Mouse (Mus musculus): Measurements from ENCODE around the gene Dusp5. TPM values are rescaled to one million over a fixed set of nuclear protein-coding genes. Genes with fewer than 3 reads are reported as not detected.

Gene Dusp5
- polyA plus RNA-seq, 1 experiment from 2014 or later = 7.4 TPM

DNA sequence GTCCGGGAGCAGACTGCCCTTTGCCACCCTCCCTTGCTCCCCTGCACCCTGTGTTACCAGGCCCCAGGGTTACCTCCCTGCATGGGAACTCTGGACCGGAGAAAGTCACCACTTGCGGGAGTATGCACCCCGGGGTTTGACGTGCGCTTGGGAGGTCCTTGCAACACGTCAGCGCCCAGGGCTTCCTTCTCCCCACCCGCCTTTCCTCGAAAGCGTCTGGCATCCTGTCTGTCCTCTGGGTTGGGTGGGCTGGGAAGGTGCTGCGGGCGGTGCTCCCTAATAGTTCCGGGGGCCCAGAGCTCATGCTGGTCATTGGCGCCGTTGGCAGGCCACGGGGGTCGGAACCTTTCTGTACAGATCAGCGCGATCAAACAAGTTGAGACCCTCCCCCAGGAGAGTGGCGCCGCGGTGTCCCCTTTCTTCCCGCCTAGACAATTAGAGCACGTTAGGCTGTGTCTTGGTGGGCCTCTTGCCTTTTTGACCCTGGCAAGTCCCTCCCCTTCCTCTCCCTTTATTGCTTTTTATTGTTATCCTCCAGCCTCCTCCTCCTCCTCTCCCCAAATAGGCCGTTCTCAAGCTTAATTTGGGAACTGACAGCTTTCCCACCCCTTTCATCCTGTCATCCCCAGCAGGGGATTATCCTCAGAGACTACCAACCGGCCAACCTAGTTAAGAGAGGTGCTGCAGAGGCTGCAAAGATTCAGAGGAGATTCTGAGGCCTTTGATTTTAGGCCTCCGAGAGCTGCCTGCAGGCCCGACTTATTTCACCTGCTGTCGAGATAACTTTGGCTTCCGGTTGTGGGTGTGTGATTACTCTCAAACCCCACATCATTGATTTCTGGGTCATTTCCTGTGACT is 1.0 kb downstream of the Dusp5 start:
- ATAC-seq (ENCODE audit: insufficient number of reproducible peaks, insufficient read depth, low FRiP score, low read depth) = peak; percentile 11; the same call in 1 of the 2 replicates
- Histone ChIP-seq H3K36me3 (ENCODE audit: control insufficient read depth, insufficient read depth, low read length) (peaks cover 15% of the 10 kb centered on the region), H3K4me1 (ENCODE audit: control insufficient read depth in 2 of 2, insufficient read depth in 2 of 2, low read length in 2 of 2) (peaks cover 29% of the 10 kb centered on the region in 2 experiments), H3K4me3 (ENCODE audit: control insufficient read depth in 1 of 2, insufficient read depth in 1 of 2, low read depth in 1 of 2, low read length in 2 of 2) (peak overlapping the region; percentile 73 to 89), H3K27me3 (ENCODE audit: control insufficient read depth, insufficient read depth, low read length) (no peaks in the 10 kb centered on the region), H3K9me3 (ENCODE audit: control insufficient read depth, low read length) (no peaks in the 10 kb centered on the region), H3K4me2 (ENCODE audit: low read length) (peak overlapping the region; percentile 95), H3K9ac (ENCODE audit: low read length) (peak overlapping the region; percentile 87), H3K27ac (replicated peaks in 1 of 2; ENCODE audit: control insufficient read depth in 1 of 2, insufficient read depth in 1 of 2, low read depth in 2 of 2, low read length in 2 of 2) (peak overlapping the region in 1 of 2 experiments; percentile 84; a peak in 2 of 4 replicates)
- WGBS = 6% methylated on average over 31 of the region's 31 CpGs

DNA sequence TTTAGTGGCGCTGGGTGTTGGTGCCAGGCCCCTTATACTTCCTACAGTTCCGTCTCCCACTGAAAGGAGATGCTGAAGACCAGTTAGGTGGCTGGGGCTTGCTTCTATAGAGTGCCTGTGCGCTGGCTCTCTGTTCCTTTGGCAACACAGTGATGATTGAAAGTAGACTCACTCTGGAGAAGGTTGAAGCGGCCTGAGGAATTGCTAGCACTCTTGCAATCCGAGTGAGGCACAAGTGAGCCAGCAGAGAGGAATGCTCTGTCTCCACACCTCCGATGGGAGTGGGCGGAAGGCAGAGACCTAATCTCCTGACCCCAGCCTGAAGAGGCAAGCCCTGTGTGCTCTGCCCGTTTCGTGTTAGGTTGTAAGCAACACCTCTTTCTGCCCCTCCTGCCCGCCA is 2.5 kb downstream of the Dusp5 start:
- peak overlapping the region; percentile 49 for H3K9ac ChIP-seq (ENCODE audit: low read length)
- peak overlapping the region; percentile 95 for H3K4me2 ChIP-seq (ENCODE audit: low read length)
- 28% methylated on average over 10 of the region's 10 CpGs for WGBS
- H3K27ac ChIP-seq (replicated peaks in 1 of 2; ENCODE audit: control insufficient read depth in 1 of 2, insufficient read depth in 1 of 2, low read depth in 2 of 2, low read length in 2 of 2) = peak overlapping the region in 1 of 2 experiments; percentile 30; a peak in 2 of 4 replicates
- H3K36me3 ChIP-seq (ENCODE audit: control insufficient read depth, insufficient read depth, low read length) = peaks cover 24% of the 10 kb centered on the region
- no peaks in the 10 kb centered on the region for H3K27me3 ChIP-seq (ENCODE audit: control insufficient read depth, insufficient read depth, low read length)
- H3K4me3 ChIP-seq (ENCODE audit: control insufficient read depth in 1 of 2, insufficient read depth in 1 of 2, low read depth in 1 of 2, low read length in 2 of 2) = no peak overlapping the region
- no peak for ATAC-seq (ENCODE audit: insufficient number of reproducible peaks, insufficient read depth, low FRiP score, low read depth)
- peaks cover 29% of the 10 kb centered on the region in 2 experiments for H3K4me1 ChIP-seq (ENCODE audit: control insufficient read depth in 2 of 2, insufficient read depth in 2 of 2, low read length in 2 of 2)
- no peaks in the 10 kb centered on the region for H3K9me3 ChIP-seq (ENCODE audit: control insufficient read depth, low read length)

DNA sequence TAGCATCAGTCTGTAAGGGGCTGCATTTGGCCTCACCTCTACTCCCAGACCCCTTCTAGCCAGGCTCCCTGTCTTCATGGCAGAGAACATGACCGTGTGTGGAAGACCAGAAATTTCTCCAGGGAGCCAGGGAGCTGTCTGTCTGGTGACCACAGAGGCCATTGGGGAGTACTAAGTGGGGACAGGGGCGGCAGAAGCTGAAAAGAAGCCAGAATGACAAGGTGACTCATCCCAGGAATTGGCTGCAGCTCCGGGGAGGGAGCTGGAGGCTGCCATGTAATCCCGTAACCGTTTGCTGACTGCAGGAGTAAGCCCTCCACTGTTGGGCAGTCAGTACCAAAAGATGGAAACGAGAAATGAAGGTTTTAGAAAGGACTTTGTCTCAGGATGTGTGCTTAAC is 3.1 kb downstream of the Dusp5 start:
- Histone ChIP-seq H3K27ac (replicated peaks in 1 of 2; ENCODE audit: control insufficient read depth in 1 of 2, insufficient read depth in 1 of 2, low read depth in 2 of 2, low read length in 2 of 2) (peak overlapping the region in 1 of 2 experiments; percentile 30; a peak in 2 of 4 replicates), H3K4me2 (ENCODE audit: low read length) (peak overlapping the region; percentile 95)
- 16% methylated on average over 6 of the region's 6 CpGs for WGBS

DNA sequence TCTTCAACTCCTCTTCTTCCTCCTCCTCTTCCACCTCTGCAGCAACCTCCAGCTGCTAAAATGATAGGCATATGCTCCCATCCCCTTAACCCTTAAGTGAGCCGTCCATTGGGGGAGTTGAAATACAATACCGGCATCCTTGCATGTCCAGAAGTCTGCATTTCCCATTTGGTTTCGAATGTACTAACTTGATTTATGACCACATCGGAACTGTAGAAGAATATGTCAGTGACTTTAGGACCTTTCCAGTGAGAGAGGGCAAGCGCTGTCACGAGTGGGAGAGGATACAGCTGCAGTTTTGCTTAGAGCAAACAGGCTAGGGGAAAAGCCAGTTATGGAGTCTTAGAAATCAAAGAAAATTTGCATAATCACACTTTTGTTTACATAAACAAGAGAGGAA is 3.8 kb downstream of the Dusp5 start:
- WGBS = 73% methylated on average over 6 of the region's 6 CpGs
- no peaks in the 10 kb centered on the region for H3K9me3 ChIP-seq (ENCODE audit: control insufficient read depth, low read length)
- no peak overlapping the region for H3K27ac ChIP-seq (replicated peaks in 1 of 2; ENCODE audit: control insufficient read depth in 1 of 2, insufficient read depth in 1 of 2, low read depth in 2 of 2, low read length in 2 of 2)
- no peak for ATAC-seq (ENCODE audit: insufficient number of reproducible peaks, insufficient read depth, low FRiP score, low read depth)
- no peak overlapping the region for H3K9ac ChIP-seq (ENCODE audit: low read length)
- no peak overlapping the region for H3K4me3 ChIP-seq (ENCODE audit: control insufficient read depth in 1 of 2, insufficient read depth in 1 of 2, low read depth in 1 of 2, low read length in 2 of 2)
- H3K27me3 ChIP-seq (ENCODE audit: control insufficient read depth, insufficient read depth, low read length) = no peaks in the 10 kb centered on the region
- H3K4me2 ChIP-seq (ENCODE audit: low read length) = peak overlapping the region; percentile 95
- H3K36me3 ChIP-seq (ENCODE audit: control insufficient read depth, insufficient read depth, low read length) = peaks cover 33% of the 10 kb centered on the region
- H3K4me1 ChIP-seq (ENCODE audit: control insufficient read depth in 2 of 2, insufficient read depth in 2 of 2, low read length in 2 of 2) = peaks cover 29% of the 10 kb centered on the region in 2 experiments

More for the DNA sequence above, 3.1 kb downstream of the Dusp5 start:
- Histone ChIP-seq H3K4me3 (ENCODE audit: control insufficient read depth in 1 of 2, insufficient read depth in 1 of 2, low read depth in 1 of 2, low read length in 2 of 2) (no peak overlapping the region), H3K4me1 (ENCODE audit: control insufficient read depth in 2 of 2, insufficient read depth in 2 of 2, low read length in 2 of 2) (peaks cover 29% of the 10 kb centered on the region in 2 experiments), H3K36me3 (ENCODE audit: control insufficient read depth, insufficient read depth, low read length) (peaks cover 28% of the 10 kb centered on the region), H3K9ac (ENCODE audit: low read length) (no peak overlapping the region), H3K9me3 (ENCODE audit: control insufficient read depth, low read length) (no peaks in the 10 kb centered on the region), H3K27me3 (ENCODE audit: control insufficient read depth, insufficient read depth, low read length) (no peaks in the 10 kb centered on the region)
- ATAC-seq (ENCODE audit: insufficient number of reproducible peaks, insufficient read depth, low FRiP score, low read depth) = no peak

DNA sequence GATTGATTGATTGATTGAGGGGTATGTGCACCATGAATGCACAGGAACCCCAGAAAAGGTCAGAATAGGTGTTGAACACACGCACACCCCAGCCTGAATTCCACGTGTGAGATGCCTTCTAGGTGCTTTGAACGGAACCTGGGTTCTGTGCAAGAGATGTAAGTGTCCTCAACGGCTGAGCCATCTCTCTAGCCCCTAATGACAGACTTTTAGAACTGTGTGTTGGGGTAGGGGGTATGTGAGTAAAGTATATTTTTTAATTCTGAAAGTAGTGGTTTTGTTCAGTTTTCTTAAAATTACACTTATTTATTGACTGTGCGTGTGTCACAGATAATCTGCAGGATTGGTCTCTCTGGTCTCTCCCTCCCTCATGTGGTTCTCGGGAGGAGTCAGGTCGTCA is 4.3 kb downstream of the Dusp5 start:
- H3K4me3 ChIP-seq (ENCODE audit: control insufficient read depth in 1 of 2, insufficient read depth in 1 of 2, low read depth in 1 of 2, low read length in 2 of 2) = no peak overlapping the region
- 83% methylated on average over 7 of the region's 7 CpGs for WGBS
- H3K27me3 ChIP-seq (ENCODE audit: control insufficient read depth, insufficient read depth, low read length) = no peaks in the 10 kb centered on the region
- no peak overlapping the region for H3K27ac ChIP-seq (replicated peaks in 1 of 2; ENCODE audit: control insufficient read depth in 1 of 2, insufficient read depth in 1 of 2, low read depth in 2 of 2, low read length in 2 of 2)
- H3K4me1 ChIP-seq (ENCODE audit: control insufficient read depth in 2 of 2, insufficient read depth in 2 of 2, low read length in 2 of 2) = peaks cover 26 to 27% of the 10 kb centered on the region in 2 experiments
- no peak for ATAC-seq (ENCODE audit: insufficient number of reproducible peaks, insufficient read depth, low FRiP score, low read depth)
- peaks cover 38% of the 10 kb centered on the region for H3K36me3 ChIP-seq (ENCODE audit: control insufficient read depth, insufficient read depth, low read length)
- no peak overlapping the region for H3K4me2 ChIP-seq (ENCODE audit: low read length)
- H3K9ac ChIP-seq (ENCODE audit: low read length) = no peak overlapping the region
- no peaks in the 10 kb centered on the region for H3K9me3 ChIP-seq (ENCODE audit: control insufficient read depth, low read length)

DNA sequence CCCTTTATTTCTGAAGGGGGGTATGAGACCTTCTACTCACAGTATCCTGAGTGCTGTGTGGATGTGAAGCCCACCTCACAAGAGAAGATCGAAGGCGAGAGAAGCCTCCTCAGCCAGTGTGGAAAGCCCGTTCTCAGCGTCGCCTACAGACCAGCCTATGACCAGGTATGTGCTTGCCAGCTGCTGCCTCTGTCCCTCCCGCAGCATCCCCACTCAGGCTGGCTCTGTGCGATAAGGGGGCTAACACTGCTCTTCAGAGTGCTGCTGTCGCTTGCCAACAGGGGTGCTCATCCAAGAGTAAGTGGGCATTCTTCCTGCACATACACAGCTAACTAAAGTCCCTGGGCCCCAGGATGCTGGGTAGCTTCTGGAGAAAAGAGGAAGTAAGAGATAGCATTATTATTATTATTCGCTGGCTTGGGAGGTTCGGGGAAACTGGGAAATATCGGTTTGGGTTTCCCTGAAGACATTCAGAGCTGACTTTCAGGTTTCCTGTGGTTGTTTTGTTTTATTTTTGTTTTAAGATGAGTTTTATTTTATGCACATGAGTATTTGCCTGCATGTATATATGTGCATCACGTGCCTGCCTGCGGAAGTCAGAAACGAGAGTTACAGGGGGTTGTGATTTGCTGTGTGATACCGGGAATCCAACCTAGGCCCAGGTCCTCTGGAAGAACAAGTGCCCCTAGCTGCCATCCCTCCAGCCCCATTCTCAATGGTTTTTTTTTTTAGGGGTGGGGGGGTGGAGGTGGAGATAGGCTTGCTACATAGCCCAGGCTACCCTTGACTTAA is 5.1 kb downstream of the Dusp5 start:
- no peak overlapping the region for H3K4me2 ChIP-seq (ENCODE audit: low read length)
- no peak for ATAC-seq (ENCODE audit: insufficient number of reproducible peaks, insufficient read depth, low FRiP score, low read depth)
- H3K36me3 ChIP-seq (ENCODE audit: control insufficient read depth, insufficient read depth, low read length) = peaks cover 46% of the 10 kb centered on the region
- no peak overlapping the region for H3K27ac ChIP-seq (replicated peaks in 1 of 2; ENCODE audit: control insufficient read depth in 1 of 2, insufficient read depth in 1 of 2, low read depth in 2 of 2, low read length in 2 of 2)
- 84% methylated on average over 15 of the region's 15 CpGs for WGBS
- H3K9ac ChIP-seq (ENCODE audit: low read length) = no peak overlapping the region
- no peak overlapping the region for H3K4me3 ChIP-seq (ENCODE audit: control insufficient read depth in 1 of 2, insufficient read depth in 1 of 2, low read depth in 1 of 2, low read length in 2 of 2)
- no peaks in the 10 kb centered on the region for H3K9me3 ChIP-seq (ENCODE audit: control insufficient read depth, low read length)
- no peaks in the 10 kb centered on the region for H3K27me3 ChIP-seq (ENCODE audit: control insufficient read depth, insufficient read depth, low read length)
- H3K4me1 ChIP-seq (ENCODE audit: control insufficient read depth in 2 of 2, insufficient read depth in 2 of 2, low read length in 2 of 2) = peaks cover 28 to 30% of the 10 kb centered on the region in 2 experiments

DNA sequence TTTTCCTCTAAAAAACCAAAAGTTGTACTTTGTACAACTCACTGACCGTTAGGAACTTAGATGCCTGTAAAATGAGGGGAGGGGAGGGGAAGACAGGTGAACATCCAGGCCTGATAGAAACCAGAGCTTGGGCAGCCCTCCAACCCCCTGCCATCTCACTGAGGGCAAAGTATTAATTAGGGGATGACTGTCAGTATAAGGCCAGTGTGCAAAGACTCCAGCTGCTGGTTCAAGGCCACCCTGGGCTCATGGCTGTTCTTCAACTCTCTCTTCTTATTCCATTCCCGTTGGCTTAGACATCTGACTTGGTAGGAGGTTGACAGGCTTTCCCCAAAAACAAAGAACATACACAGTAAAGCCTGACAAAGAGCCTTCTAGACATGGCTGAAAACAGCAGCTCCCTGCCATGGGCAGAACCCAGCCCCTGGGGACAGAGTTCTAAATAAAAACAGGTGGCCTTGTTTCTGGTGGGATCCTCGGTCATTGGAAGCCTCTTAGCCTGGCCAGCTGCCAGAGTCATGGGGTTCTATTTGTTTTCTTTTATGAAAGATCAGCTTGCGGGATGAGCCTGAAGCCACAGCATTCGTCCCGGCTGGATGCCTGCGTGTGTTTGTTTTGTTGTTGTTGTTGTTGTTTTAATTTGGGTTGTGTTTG is 6.0 kb downstream of the Dusp5 start:
- H3K4me2 ChIP-seq (ENCODE audit: low read length) = no peak overlapping the region
- H3K9ac ChIP-seq (ENCODE audit: low read length) = no peak overlapping the region
- H3K27me3 ChIP-seq (ENCODE audit: control insufficient read depth, insufficient read depth, low read length) = no peaks in the 10 kb centered on the region
- no peak overlapping the region for H3K27ac ChIP-seq (replicated peaks in 1 of 2; ENCODE audit: control insufficient read depth in 1 of 2, insufficient read depth in 1 of 2, low read depth in 2 of 2, low read length in 2 of 2)
- no peaks in the 10 kb centered on the region for H3K9me3 ChIP-seq (ENCODE audit: control insufficient read depth, low read length)
- H3K36me3 ChIP-seq (ENCODE audit: control insufficient read depth, insufficient read depth, low read length) = peaks cover 51% of the 10 kb centered on the region
- no peak overlapping the region for H3K4me3 ChIP-seq (ENCODE audit: control insufficient read depth in 1 of 2, insufficient read depth in 1 of 2, low read depth in 1 of 2, low read length in 2 of 2)
- 75% methylated on average over 7 of the region's 7 CpGs for WGBS
- H3K4me1 ChIP-seq (ENCODE audit: control insufficient read depth in 2 of 2, insufficient read depth in 2 of 2, low read length in 2 of 2) = peaks cover 26 to 34% of the 10 kb centered on the region in 2 experiments
- ATAC-seq (ENCODE audit: insufficient number of reproducible peaks, insufficient read depth, low FRiP score, low read depth) = no peak

Measured in heart, embryonic 14.5 days (tissue).